Mouse (Mus musculus) urinary bladder, postnatal 10 days (tissue): ENCODE measurements around the gene Limk2.

Experiments
- DNase-seq: peaks from one replicate; pipeline ENCODE4 v3.0.0; 2022; ENCODE audit warnings: low spot score

Limk2 gene

DNA sequence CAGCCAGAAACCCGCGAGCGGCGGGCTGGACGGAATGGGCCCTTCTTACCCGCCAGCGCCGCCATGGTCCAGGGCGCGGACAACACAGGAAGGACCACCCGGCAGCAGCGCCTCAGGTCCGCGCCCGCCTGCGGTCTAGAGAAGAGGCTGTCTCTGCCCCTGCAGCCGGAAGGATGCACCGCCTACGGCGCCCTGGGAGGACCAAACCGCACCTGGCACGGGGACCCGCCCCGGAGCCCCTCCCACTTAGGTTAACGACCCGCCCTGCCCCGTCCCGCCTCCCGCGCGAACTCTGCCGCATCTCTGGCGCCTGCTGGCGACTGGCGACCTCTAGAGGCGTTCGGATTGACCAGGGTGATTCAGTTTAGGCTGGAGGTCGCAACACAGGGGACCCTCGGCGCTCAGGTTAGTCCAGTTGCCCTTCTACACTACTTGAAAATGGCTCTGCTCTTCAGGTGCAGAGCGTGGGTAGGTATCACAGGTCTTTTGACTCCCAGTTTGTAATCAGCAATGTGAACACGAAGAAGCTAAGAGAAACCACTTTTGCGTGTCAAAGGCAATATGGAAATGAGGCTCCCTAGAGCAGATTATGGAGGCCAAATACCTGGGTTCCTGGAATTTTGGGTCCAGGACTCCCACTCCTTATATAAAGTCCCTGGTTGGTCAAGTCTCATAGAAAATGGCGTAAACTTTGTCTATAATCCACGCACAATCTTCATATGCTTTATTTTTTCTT, at the start of gene Limk2:
Limk2 (minus strand) TSS at position 193 of the 736 bp plus-strand sequence.
- peak; percentile 78 for DNase-seq

DNA sequence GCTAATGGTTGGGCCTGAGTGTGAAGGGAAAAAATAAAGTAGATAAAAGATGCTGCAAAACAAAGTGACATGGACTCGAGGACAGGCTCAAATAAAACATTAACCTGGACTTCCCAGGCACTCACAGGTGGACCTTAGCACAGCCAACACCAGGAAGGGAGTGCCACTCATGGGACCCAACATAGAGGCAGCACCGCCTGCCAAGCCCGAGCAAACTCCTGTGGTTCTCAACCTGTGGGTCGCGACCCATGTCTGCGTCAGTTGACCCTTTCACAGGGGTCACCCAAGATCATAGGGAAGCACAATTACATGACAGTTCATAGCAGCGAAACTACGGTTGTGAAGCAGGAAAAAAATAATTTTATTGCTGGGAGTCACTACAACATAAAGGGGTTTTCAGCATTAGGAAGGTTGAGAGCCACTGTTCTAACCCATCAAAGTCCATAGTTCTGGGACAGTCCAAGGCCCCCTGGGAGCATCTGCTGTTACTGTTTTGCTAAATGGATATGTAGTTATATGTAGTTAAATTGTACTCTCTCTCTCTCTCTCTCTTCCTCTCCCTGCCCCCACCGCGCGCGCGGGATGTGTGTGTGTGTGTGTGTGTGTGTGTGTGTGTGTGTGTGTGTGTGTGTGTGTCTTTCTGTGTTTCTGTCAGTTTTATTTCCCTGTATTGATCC, 49.6 kb upstream of the Limk2 start:
- DNase-seq: no peak

- DNase-seq: no peak
Observed at GRCm38 (mm10) chr11:3456354-3456753, 47.4 kb upstream of the Limk2 start.

DNA sequence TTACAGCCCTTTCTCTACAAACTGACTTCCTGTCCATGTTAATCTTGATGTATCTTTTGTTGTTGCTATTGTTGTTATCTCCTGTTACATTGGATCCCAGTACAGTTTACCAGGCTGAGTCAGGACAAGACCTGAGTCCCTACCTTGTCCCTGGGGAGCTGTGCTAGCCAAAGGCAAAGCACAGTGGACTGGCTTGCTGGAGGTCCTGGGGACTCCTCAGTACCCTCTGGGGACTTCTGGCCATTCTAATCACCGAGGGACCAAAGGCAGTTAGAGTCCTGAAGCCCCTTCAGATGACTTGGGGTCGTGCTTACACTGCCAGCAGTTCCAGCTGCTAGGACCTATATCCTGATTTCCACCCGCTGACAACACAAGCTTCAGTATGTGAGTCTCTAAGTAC, 45.5 kb upstream of the Limk2 start:
- no peak for DNase-seq

DNA sequence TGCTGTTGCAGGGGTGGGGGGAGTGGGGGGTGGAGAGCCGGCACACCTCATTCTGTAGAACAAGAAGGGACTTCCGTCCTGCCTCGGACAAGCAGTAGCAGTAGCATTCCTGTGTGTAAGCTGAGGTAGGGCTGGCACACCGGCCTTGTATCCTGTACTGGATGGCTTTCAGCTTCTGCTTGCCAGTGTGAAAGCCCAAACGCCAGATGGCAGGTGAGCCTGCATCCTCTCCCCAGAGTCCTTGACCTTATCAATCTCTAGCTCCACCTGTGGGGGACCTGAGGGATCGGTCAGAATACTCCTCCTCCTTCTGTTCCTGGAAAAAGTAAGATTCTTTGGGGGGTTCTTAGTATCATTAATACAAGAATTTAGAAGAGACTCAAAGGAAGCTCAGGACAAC, 44.5 kb upstream of the Limk2 start:
- DNase-seq: no peak

DNA sequence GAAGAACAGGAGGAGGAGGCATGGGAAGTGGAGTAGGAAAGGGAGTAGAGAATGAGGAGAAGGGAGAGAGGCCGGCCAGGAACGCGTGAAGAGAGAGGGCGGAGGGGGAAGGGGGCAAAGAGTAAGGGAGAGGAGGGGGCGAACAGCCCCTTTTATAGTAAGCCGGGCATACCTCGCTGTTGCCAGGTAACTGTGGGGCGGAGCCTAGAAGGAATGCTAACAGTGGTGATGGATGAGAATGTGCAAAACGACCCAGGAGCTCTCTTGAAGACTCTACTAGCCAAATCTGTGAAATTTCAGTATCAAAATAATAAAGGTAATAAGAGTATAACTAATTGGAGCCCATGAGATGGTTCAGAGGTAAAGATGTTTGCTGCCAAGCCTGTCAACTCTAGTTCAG, 43.8 kb upstream of the Limk2 start:
- no peak for DNase-seq

GRCm38 (mm10) chr11:3452167-3452639, 43.2 kb upstream of the Limk2 start, which contains the start of gene Rnf185:
Gene Rnf185, minus strand, starts transcription at chr11:3452363.
- DNase-seq: peak; percentile 69

DNA sequence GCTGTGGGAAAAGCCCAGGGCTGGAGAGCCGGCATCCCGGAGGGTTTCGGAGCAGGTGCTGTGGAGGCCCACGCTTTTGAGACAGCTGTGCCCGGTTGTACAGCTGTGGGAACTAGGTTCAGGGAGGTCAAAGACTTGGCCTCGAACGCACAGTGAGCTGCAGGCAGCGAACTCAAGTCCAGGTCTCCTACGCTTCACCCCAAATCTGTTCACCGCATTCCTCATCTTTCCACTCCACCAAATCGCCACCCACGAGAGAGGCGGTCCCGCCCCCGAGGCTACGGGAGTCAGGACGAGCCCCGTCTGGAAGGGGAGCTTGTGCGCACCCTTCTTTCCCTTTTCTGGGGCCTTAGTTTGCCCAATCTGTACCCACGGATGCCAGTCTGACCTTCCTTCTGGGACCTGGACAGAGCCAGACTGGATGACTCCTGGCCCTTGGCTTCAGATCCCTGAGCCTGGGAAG, 42.7 kb upstream of the Limk2 start:
- DNase-seq: no peak

DNA sequence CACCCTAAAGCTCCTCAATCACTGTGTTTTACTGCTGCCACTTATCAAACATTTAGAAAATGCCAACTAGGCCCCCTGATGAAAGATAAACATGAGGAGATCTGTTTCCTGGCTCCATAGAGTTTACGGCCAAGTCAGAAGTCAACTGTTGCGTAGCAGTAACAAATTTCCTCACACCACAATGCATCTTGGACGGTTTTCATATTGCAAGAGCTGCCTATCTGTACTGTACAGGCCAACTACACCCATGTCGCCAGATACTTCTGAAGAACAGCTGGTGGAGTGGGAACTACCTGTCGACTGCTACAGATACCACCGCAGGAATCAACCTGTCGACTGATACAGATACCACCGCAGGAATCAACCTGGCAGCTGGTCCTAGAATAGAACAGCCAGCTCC, 35.9 kb upstream of the Limk2 start:
- DNase-seq: no peak

DNA sequence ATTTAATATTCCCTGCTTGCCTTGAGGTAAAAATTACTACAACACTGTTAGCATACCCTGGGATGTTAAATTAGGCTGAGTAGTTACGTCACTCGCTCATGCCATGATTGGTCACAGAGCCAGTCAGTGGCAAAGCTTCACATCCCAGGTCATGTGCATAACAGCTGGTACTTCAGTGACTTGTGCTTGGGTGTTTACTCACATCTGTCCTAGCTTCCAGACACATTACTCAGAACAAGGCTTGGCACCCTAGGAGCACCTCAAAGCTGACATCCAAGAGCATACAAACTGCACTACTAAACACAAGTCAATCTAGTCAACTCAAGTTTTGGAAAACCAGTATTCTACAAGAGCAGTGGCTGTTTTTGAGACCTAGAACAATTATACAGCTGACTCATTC, 34.1 kb upstream of the Limk2 start:
- DNase-seq: no peak

GRCm38 (mm10) chr11:3442677-3443076, 33.7 kb upstream of the Limk2 start:
- no peak for DNase-seq

GRCm38 (mm10) chr11:3441696-3442443, 32.9 kb upstream of the Limk2 start:
- no peak for DNase-seq

DNA sequence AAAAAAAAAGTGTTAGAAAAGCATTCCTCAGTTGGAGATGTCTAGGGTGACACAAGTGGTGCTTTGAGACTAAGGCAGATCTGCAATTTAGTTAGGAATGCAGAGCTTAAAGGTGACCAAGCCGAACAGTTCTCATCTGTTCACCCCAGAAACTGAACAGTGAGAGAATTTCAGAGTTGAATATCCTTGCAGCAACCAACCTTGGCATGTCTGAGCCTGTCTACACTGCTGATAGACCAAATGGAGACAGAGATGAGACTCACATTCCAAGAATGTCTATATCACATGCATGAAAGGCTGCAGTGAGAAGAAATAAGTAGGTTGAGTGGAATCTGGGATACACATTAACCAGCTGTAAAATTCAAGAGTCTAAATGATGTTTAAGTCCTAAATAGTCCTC, 28.6 kb upstream of the Limk2 start:
- DNase-seq: no peak

- DNase-seq: no peak
Observed at GRCm38 (mm10) chr11:3433809-3434208, 24.8 kb upstream of the Limk2 start.

GRCm38 (mm10) chr11:3431976-3432603, 23.1 kb upstream of the Limk2 start:
- DNase-seq: no peak

GRCm38 (mm10) chr11:3431515-3431914, 22.5 kb upstream of the Limk2 start:
- no peak for DNase-seq

GRCm38 (mm10) chr11:3428632-3429031, 19.6 kb upstream of the Limk2 start:
- DNase-seq: no peak

- DNase-seq: no peak
Observed at GRCm38 (mm10) chr11:3427697-3428230, 18.8 kb upstream of the Limk2 start.

- no peak for DNase-seq
Observed at GRCm38 (mm10) chr11:3422242-3422641, 13.3 kb upstream of the Limk2 start.

GRCm38 (mm10) chr11:3418741-3419140, 9.8 kb upstream of the Limk2 start:
- no peak for DNase-seq

DNA sequence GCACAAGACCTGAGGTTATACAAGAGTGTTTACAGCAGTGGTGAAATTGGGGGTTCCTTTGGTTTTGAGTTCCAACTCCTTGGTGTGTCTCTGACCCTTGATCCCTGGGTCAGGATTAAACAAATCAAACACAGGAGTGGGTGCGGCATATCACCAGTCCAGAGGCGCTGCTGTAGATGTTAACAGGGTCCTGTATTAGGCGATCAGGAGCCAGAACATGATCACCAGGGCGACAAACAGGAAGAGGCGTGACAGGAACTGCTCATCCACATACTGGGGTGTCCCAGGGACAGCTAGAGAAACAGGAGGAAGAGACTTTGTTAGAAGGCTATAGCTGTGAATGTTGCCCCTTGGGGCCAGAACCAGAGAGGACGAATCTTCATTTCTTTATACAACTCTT, 8.8 kb upstream of the Limk2 start:
- no peak for DNase-seq

DNA sequence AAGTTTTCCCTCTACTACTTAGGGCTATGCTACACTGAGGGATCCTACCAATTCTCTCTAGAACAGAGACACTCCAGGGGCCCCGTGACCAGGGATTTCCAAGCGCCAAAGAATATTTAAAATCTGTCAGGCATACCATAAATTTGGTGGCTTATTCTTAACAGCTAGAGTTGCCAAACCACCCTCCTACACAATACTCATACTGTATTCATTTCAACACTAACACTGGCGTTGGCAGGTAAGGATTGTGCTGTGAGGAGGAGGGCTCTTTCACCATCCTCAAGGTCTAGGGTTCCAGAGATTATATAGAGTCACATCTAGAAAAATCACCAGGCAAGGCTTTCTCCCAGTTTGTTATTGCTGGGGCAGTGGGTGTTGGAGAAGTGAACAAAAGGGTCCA, 7.4 kb upstream of the Limk2 start:
- DNase-seq: no peak
